Mouse (Mus musculus): ENCODE results near the gene Myo3b.

GRCm38 (mm10) chr2:70261703-70262564 is 223.0 kb downstream of the Myo3b start:
- TF ChIP-seq CTCF (IDR thresholded peaks at IDR 0.05; ENCODE audit: low read depth, low read length) (no peak), POLR2A (IDR thresholded peaks at IDR 0.05; ENCODE audit: extremely low read depth, insufficient read depth, low read length) (no peak)

Measured in liver, adult 2 months (tissue).